Mouse (Mus musculus) intestine, postnatal 0 days (tissue): Measurements from ENCODE around the gene Zfp652. TPM values are rescaled to one million over a fixed set of nuclear protein-coding genes. Genes with fewer than 3 reads are reported as not detected.

Source experiments
- ATAC-seq: fragments of 200-750 bp; cut with Nextera tagmentation; 2 replicates; pipeline ENCODE4 v1.8.0; 2017; ENCODE audit warnings: mild to moderate bottlenecking, moderate TSS enrichment, moderate library complexity
- H3K27ac ChIP-seq: fragments of 300-500 bp; sonication (generic); 2 replicates; pipeline ENCODE4 v1.5.1; 2014; ENCODE audit warnings: mild to moderate bottlenecking, low read depth, low read length, moderate library complexity
- H3K27me3 ChIP-seq: fragments of 300-500 bp; sonication (generic); replicated peaks from 2 replicates; pipeline ENCODE4 v1.6.1; 2014; ENCODE audit warnings: low read length, mixed read lengths; ENCODE audit not compliant: control insufficient read depth, insufficient read depth
- H3K36me3 ChIP-seq: fragments of 300-500 bp; sonication (generic); 2 replicates; pipeline ENCODE4 v1.6.1; 2014; ENCODE audit warnings: mild to moderate bottlenecking, moderate library complexity; ENCODE audit not compliant: control insufficient read depth, insufficient read depth
- H3K4me1 ChIP-seq: fragments of 300-500 bp; sonication (generic); replicated peaks from 2 replicates; pipeline ENCODE4 v1.6.1; 2014; ENCODE audit warnings: antibody characterized with exemption, low read length, mixed read lengths; ENCODE audit not compliant: control insufficient read depth, insufficient read depth
- H3K4me2 ChIP-seq: fragments of 300-500 bp; sonication (generic); replicated peaks from 2 replicates; pipeline ENCODE4 v1.6.1; 2014; ENCODE audit warnings: low read depth, mild to moderate bottlenecking, moderate library complexity
- H3K4me3 ChIP-seq: fragments of 300-500 bp; sonication (generic); 2 replicates; pipeline ENCODE4 v1.5.1; 2014; ENCODE audit warnings: low read depth, low read length
- H3K9ac ChIP-seq: fragments of 300-500 bp; sonication (generic); 2 replicates; pipeline ENCODE4 v1.6.1; 2014; ENCODE audit warnings: mild to moderate bottlenecking, low read depth, low read length
- H3K9me3 ChIP-seq: fragments of 300-500 bp; sonication (generic); 2 replicates; pipeline ENCODE4 v1.6.1; 2016; ENCODE audit warnings: mixed run types; ENCODE audit not compliant: control insufficient read depth
- CTCF ChIP-seq: sonication (generic); IDR thresholded peaks from 2 replicates; pipeline ENCODE4 v1.5.1; 2016; ENCODE audit warnings: low read depth, mild to moderate bottlenecking, control low read depth, antibody characterized with exemption, moderate library complexity
- WGBS: fragments of 180-500 bp; shearing (Covaris S2); extraction: QIAGEN DNeasy Blood & Tissue Kit; methylation state at CpG from one replicate; pipeline ENCODE4 v1.1.7; 2014; 5-methylcytosine and 5-hydroxymethylcytosine counted together
- polyA plus RNA-seq: library from polyadenylated mRNA; unstranded; fragments of >200 nt; fragmentation: Nextera tagmentation; extraction: Ambion mirVana; gene quantifications from 2 replicates; pipeline ENCODE4 v1.2.1, GENCODE M21; 2015

Zfp652 gene
- polyA plus RNA-seq, 1 experiment from 2014 or later: 7.9 TPM

GRCm38 (mm10) chr11:95786511-95786910, 74.0 kb downstream of the Zfp652 start:
- no peaks in the 10 kb centered on the region for H3K4me1 ChIP-seq
- no peaks in the 10 kb centered on the region for H3K9me3 ChIP-seq
- H3K9ac ChIP-seq: no peak overlapping the region
- no peaks in the 10 kb centered on the region for H3K36me3 ChIP-seq
- H3K4me3 ChIP-seq: no peak overlapping the region
- H3K4me2 ChIP-seq: no peak overlapping the region
- TF ChIP-seq CTCF: no peak
- no peak for ATAC-seq
- 89% methylated on average over 6 of the region's 6 CpGs for WGBS
- no peak overlapping the region for H3K27ac ChIP-seq
- H3K27me3 ChIP-seq: no peaks in the 10 kb centered on the region

DNA sequence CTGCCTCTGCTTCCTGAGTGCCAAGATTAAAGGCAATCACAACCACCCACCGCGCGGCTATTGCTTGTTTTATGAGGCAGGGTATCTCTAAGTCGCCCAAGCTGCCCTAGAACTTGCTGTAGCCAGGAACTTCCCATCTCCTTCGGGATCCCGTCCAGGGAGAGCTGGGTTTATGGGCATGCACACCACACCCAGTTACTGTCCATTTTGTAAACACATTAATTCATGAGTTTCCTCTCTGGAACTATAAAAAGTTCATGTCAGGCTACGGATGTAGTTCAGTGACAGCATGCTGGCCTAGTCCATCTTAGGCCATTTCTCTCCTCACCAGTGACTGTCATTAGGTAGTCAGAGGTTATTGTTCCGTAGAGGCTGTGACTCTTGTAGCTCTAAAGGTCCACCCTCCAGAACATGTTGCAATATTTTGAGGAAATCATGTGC, 77.0 kb downstream of the Zfp652 start:
- no peak for TF ChIP-seq CTCF
- ATAC-seq: no peak
- H3K4me3 ChIP-seq: no peak overlapping the region
- no peaks in the 10 kb centered on the region for H3K36me3 ChIP-seq
- no peak overlapping the region for H3K27ac ChIP-seq
- no peaks in the 10 kb centered on the region for H3K9me3 ChIP-seq
- 60% methylated on average over 8 of the region's 8 CpGs for WGBS
- H3K4me1 ChIP-seq: no peaks in the 10 kb centered on the region
- H3K27me3 ChIP-seq: no peaks in the 10 kb centered on the region
- H3K9ac ChIP-seq: no peak overlapping the region
- H3K4me2 ChIP-seq: no peak overlapping the region

DNA sequence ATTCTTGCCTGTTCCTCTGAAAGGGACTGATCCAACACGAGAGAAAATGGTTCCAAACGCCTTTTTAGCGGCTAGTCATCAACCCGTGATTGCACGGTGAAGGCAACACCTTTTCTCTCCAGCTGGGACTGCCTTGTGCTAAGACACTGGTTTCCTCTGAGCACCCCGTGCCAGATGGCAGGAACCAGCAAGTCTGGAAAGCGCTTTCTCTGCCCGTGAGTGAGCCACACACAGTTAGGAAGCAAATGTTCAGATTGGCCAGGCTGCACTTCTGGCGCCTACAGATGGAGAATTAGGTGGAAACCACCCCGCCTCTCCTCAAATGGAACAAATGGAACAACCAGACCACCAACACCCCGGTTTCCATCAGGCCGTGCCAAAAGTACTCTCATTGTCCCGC, 79.3 kb downstream of the Zfp652 start:
- H3K9ac ChIP-seq: no peak overlapping the region
- 86% methylated on average over 13 of the region's 13 CpGs for WGBS
- H3K27me3 ChIP-seq: peaks cover 12% of the 10 kb centered on the region
- no peak for TF ChIP-seq CTCF
- ATAC-seq: no peak
- H3K4me2 ChIP-seq: no peak overlapping the region
- no peak overlapping the region for H3K4me3 ChIP-seq
- H3K36me3 ChIP-seq: no peaks in the 10 kb centered on the region
- H3K27ac ChIP-seq: no peak overlapping the region
- no peaks in the 10 kb centered on the region for H3K9me3 ChIP-seq
- no peaks in the 10 kb centered on the region for H3K4me1 ChIP-seq

DNA sequence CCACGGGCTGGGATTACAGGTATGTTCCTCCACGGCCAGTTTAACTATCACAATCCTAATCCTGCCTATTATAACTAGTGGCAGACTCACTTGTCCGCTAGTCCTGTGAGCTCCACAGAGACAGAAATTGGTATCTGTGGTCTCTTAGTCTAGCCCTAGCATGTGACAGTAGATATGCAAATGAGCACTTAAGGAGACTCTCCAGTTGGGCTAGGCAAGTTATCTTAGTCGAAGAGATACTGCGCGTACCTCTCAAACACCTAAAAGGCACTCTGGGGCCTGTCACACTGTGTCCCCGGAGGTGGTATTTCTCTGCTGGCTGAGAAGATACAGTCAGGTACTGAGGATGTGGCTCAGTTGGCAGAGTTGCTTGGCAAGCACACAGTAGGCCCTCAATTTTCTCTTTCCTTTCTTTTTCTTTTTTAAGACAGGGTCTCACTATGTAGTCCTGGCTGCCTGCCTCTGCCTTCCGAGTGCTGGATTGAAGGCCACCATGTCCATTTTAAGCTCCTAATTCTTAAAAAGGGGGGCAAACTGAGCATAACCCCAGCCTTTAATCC, 80.6 kb downstream of the Zfp652 start:
- Histone ChIP-seq H3K4me1 (no peaks in the 10 kb centered on the region), H3K9me3 (no peaks in the 10 kb centered on the region), H3K4me3 (no peak overlapping the region), H3K4me2 (no peak overlapping the region), H3K9ac (no peak overlapping the region), H3K27me3 (peaks cover 19% of the 10 kb centered on the region), H3K27ac (no peak overlapping the region), H3K36me3 (no peaks in the 10 kb centered on the region)
- no peak for TF ChIP-seq CTCF
- WGBS: 88% methylated on average over 8 of the region's 8 CpGs
- no peak for ATAC-seq

GRCm38 (mm10) chr11:95794201-95794600, 81.7 kb downstream of the Zfp652 start:
- Histone ChIP-seq H3K4me2 (no peak overlapping the region), H3K27ac (no peak overlapping the region), H3K27me3 (peaks cover 19% of the 10 kb centered on the region), H3K36me3 (no peaks in the 10 kb centered on the region), H3K4me1 (no peaks in the 10 kb centered on the region), H3K9me3 (no peaks in the 10 kb centered on the region), H3K4me3 (no peak overlapping the region), H3K9ac (no peak overlapping the region)
- TF ChIP-seq CTCF: no peak
- no peak for ATAC-seq
- WGBS: 66% methylated on average over 5 of the region's 5 CpGs

GRCm38 (mm10) chr11:95795582-95795981, 83.1 kb downstream of the Zfp652 start:
- Histone ChIP-seq H3K27ac (no peak overlapping the region), H3K36me3 (no peaks in the 10 kb centered on the region), H3K4me3 (no peak overlapping the region), H3K9me3 (no peaks in the 10 kb centered on the region), H3K9ac (no peak overlapping the region), H3K4me2 (no peak overlapping the region), H3K27me3 (peaks cover 19% of the 10 kb centered on the region), H3K4me1 (0 out of 2 replicates have a peak, but pooled peaks cover 2% of the 10 kb centered on the region)
- no peak for TF ChIP-seq CTCF
- no peak for ATAC-seq
- WGBS: 63% methylated on average over 5 of the region's 5 CpGs

- Histone ChIP-seq H3K36me3 (no peaks in the 10 kb centered on the region), H3K27ac (peak overlapping the region; percentile 60), H3K4me3 (no peak overlapping the region), H3K9ac (no peak overlapping the region), H3K4me1 (0 out of 2 replicates have a peak, but pooled peaks cover 12% of the 10 kb centered on the region), H3K27me3 (no peaks in the 10 kb centered on the region), H3K4me2 (no peak overlapping the region), H3K9me3 (no peaks in the 10 kb centered on the region)
- WGBS: 48% methylated on average over 5 of the region's 5 CpGs
- no peak for TF ChIP-seq CTCF
- ATAC-seq: peak; percentile 67
Observed at GRCm38 (mm10) chr11:95805010-95805409, 92.5 kb downstream of the Zfp652 start.
